Mouse (Mus musculus): ENCODE results near the gene Prelid1. TPM values are rescaled to one million over a fixed set of nuclear protein-coding genes. Genes with fewer than 3 reads are reported as not detected.
A peak's percentile ranks its signal among the peaks of the same experiment; 100 is the strongest.

Prelid1 gene
- polyA plus RNA-seq, 1 experiment = 230 TPM

DNA sequence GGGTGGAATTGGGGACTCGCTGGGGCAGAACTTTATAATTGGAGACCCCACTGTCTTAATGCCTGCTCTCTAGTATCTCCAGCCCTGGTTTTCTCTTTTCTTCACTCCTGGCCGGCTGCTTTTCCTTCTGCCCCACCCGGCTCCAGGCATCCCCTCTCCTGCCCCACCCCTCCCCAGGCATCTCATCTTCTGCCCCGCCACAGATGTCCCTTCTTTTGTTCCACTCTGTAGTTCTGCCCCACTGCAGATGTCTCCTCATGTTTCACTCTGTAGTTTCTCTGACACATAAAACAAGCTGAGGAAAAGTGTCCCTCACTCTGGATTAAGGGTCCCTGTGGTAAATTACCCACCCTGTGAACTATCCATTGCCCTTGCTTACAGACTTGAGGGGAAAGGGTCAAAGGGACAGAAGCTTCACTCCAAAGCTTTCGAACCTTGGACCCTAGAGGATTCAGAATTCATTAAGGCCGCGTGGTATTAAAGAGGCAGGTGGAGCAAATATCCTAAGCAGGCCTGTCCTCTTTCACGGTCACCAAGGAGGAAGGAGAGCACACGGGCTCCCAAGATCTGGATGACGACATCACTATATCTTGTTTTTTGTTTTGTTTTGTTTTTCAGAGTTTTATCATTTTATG is 17.2 kb downstream of the Prelid1 start:
- H3K9me3 ChIP-seq (replicated peaks; ENCODE audit: control insufficient read depth, insufficient read depth, low read length, poor library complexity, severe bottlenecking) = no peaks in the 10 kb centered on the region
- TF ChIP-seq CTCF (IDR thresholded peaks at IDR 0.05; ENCODE audit: low read depth, low read length) (no peak), EP300 (IDR thresholded peaks at IDR 0.05; ENCODE audit: insufficient read depth, low read depth, low read length) (no peak), POLR2A (IDR thresholded peaks at IDR 0.05; ENCODE audit: insufficient read depth, low read length) (no peak)
- no peaks in the 10 kb centered on the region for H3K36me3 ChIP-seq (ENCODE audit: control insufficient read depth, insufficient read depth, low read length, poor library complexity, severe bottlenecking)
- peak overlapping the region; percentile 6; the same call in 1 of the 2 replicates for H3K4me3 ChIP-seq (ENCODE audit: low read depth, low read length)
- H3K4me1 ChIP-seq (ENCODE audit: control insufficient read depth, insufficient read depth, low read length) = no peaks in the 10 kb centered on the region
- peak overlapping the region; percentile 42; the same call in 1 of the 2 replicates for H3K9ac ChIP-seq (ENCODE audit: low read depth, poor library complexity, severe bottlenecking)
- no peaks in the 10 kb centered on the region for H3K27me3 ChIP-seq (ENCODE audit: control insufficient read depth, insufficient read depth, low read length, poor library complexity, severe bottlenecking)
- H3K27ac ChIP-seq (ENCODE audit: insufficient read depth, low read length) = peak overlapping the region; percentile 68

DNA sequence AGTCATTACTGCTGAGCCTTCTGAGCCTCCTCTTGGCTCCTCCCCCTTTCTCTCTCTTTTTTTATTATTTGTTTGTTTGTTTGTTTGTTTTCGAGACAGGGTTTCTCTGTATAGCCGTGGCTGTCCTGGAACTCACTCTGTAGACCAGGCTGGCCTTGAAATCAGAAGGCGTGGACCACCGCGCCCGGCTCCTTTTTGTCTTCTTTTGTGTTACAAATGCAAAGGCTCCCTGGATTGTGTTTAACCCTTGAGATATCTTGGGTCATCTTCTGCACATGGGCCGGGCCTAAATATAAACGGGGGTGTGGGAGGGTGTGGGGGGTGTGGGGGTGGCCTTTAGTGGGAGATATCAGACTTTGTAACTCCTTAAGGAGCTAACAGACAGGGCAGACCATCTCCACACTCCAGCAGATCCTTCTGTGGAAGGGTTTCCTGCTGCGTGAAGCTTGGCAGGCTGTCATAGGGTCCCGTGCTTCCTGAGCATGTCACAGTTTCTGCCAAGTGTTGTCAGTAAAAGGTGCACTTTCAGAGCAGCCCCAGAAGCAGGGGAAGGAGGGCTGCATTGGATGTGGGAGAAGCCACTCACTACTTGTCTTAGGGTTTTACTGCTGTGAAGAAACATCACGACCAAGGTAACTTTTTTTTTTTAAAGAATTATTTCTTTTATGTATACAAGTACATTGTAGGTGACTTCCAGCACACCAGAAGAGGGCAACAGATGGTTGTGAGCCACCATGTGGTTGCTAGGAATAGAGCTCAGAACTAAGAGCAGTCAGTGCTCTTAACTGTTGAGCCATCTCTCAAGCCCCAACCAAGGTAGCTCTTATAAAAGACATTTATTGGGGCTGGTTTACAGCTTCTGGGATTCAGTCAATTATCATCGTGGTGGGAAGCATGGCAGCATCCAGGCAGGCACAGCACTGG is 18.1 kb downstream of the Prelid1 start:
- H3K4me3 ChIP-seq (ENCODE audit: low read depth, low read length) = peak overlapping the region; percentile 18
- no peaks in the 10 kb centered on the region for H3K27me3 ChIP-seq (ENCODE audit: control insufficient read depth, insufficient read depth, low read length, poor library complexity, severe bottlenecking)
- no peaks in the 10 kb centered on the region for H3K4me1 ChIP-seq (ENCODE audit: control insufficient read depth, insufficient read depth, low read length)
- H3K9me3 ChIP-seq (replicated peaks; ENCODE audit: control insufficient read depth, insufficient read depth, low read length, poor library complexity, severe bottlenecking) = no peaks in the 10 kb centered on the region
- H3K9ac ChIP-seq (ENCODE audit: low read depth, poor library complexity, severe bottlenecking) = peak overlapping the region; percentile 42
- no peak for TF ChIP-seq POLR2A (IDR thresholded peaks at IDR 0.05; ENCODE audit: insufficient read depth, low read length)
- peak overlapping the region; percentile 83 for H3K27ac ChIP-seq (ENCODE audit: insufficient read depth, low read length)
- no peaks in the 10 kb centered on the region for H3K36me3 ChIP-seq (ENCODE audit: control insufficient read depth, insufficient read depth, low read length, poor library complexity, severe bottlenecking)

DNA sequence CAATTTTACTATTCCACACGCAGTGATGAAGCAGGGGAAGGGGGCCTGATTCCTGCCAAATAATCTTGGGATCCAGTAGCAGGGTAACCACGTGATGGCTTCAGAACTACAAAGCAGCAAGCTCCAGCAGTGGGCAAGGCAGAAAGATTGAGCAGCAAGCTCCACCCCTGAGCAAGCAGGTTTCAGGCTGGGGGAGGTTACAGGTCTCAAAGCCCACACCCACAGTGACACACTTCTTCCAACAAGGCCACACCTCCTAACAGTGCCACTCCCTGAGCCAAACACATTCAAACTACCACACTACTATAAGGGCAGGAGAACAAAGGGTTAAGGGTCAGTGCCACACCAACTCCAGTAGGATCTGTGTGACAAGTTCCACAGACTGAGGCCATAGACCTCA is 19.0 kb downstream of the Prelid1 start:
- Histone ChIP-seq H3K9ac (ENCODE audit: low read depth, poor library complexity, severe bottlenecking) (peak overlapping the region; percentile 39; the same call in 1 of the 2 replicates), H3K27me3 (ENCODE audit: control insufficient read depth, insufficient read depth, low read length, poor library complexity, severe bottlenecking) (no peaks in the 10 kb centered on the region), H3K36me3 (ENCODE audit: control insufficient read depth, insufficient read depth, low read length, poor library complexity, severe bottlenecking) (0 out of 2 replicates have a peak, but pooled peaks cover under 1% of the 10 kb centered on the region), H3K4me1 (ENCODE audit: control insufficient read depth, insufficient read depth, low read length) (no peaks in the 10 kb centered on the region), H3K4me3 (ENCODE audit: low read depth, low read length) (no peak overlapping the region), H3K27ac (ENCODE audit: insufficient read depth, low read length) (peak overlapping the region; percentile 83), H3K9me3 (replicated peaks; ENCODE audit: control insufficient read depth, insufficient read depth, low read length, poor library complexity, severe bottlenecking) (no peaks in the 10 kb centered on the region)
- TF ChIP-seq EP300 (IDR thresholded peaks at IDR 0.05; ENCODE audit: insufficient read depth, low read depth, low read length) (0 out of 2 replicates have a peak, but pooled peaks have one; percentile 60), CTCF (IDR thresholded peaks at IDR 0.05; ENCODE audit: low read depth, low read length) (no peak), POLR2A (IDR thresholded peaks at IDR 0.05; ENCODE audit: insufficient read depth, low read length) (peak; percentile 14)

DNA sequence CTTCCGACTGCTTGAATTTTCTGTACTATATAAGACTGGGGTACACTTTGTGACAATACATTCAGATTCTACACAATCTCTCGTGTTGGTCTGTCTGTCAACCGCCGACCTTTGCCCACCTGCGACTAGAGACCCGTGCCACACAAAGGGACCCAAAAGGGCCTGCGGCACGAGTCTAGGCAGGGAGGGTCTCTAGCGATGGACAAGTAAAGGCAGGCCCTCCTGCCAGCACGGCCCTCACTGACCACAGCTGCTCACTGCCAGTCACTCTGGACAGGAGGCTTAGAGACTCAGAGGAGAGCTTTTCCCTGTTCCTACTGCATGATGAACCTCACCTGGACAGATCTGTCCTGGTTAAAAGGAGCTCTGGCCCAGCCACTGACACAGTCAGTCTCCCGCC is 22.2 kb downstream of the Prelid1 start:
- Histone ChIP-seq H3K27ac (ENCODE audit: insufficient read depth, low read length) (peak overlapping the region; percentile 75), H3K4me3 (ENCODE audit: low read depth, low read length) (no peak overlapping the region), H3K9ac (ENCODE audit: low read depth, poor library complexity, severe bottlenecking) (no peak overlapping the region), H3K9me3 (replicated peaks; ENCODE audit: control insufficient read depth, insufficient read depth, low read length, poor library complexity, severe bottlenecking) (no peaks in the 10 kb centered on the region), H3K27me3 (ENCODE audit: control insufficient read depth, insufficient read depth, low read length, poor library complexity, severe bottlenecking) (no peaks in the 10 kb centered on the region), H3K4me1 (ENCODE audit: control insufficient read depth, insufficient read depth, low read length) (no peaks in the 10 kb centered on the region), H3K36me3 (ENCODE audit: control insufficient read depth, insufficient read depth, low read length, poor library complexity, severe bottlenecking) (peaks cover 24% of the 10 kb centered on the region)
- no peak for TF ChIP-seq POLR2A (IDR thresholded peaks at IDR 0.05; ENCODE audit: insufficient read depth, low read length)
- TF ChIP-seq EP300 (IDR thresholded peaks at IDR 0.05; ENCODE audit: insufficient read depth, low read depth, low read length) = no peak
- no peak for TF ChIP-seq CTCF (IDR thresholded peaks at IDR 0.05; ENCODE audit: low read depth, low read length)

DNA sequence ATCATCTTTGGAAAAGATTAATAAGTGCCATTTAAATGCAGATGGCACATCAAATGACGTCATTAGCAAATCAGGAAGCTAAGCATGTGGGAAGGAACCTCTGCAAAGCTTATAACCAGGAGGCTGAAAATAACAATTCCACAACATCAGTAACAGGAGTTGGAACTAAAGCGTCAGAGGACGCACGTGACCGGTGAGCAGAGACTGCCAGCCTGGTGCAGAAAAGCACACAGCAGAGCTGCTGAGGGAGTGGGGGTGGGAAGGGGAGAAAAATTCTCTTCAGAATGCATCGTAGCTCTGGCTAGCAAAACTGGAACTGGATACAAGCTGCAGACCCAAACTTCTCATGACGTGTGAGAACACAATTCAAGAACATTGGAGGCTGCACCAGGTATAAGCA is 24.0 kb downstream of the Prelid1 start:
- no peak for TF ChIP-seq POLR2A (IDR thresholded peaks at IDR 0.05; ENCODE audit: insufficient read depth, low read length)
- no peak for TF ChIP-seq CTCF (IDR thresholded peaks at IDR 0.05; ENCODE audit: low read depth, low read length)
- TF ChIP-seq EP300 (IDR thresholded peaks at IDR 0.05; ENCODE audit: insufficient read depth, low read depth, low read length) = no peak
- Histone ChIP-seq H3K9ac (ENCODE audit: low read depth, poor library complexity, severe bottlenecking) (no peak overlapping the region), H3K27ac (ENCODE audit: insufficient read depth, low read length) (no peak overlapping the region), H3K9me3 (replicated peaks; ENCODE audit: control insufficient read depth, insufficient read depth, low read length, poor library complexity, severe bottlenecking) (no peaks in the 10 kb centered on the region), H3K27me3 (ENCODE audit: control insufficient read depth, insufficient read depth, low read length, poor library complexity, severe bottlenecking) (no peaks in the 10 kb centered on the region), H3K36me3 (ENCODE audit: control insufficient read depth, insufficient read depth, low read length, poor library complexity, severe bottlenecking) (peaks cover 37% of the 10 kb centered on the region), H3K4me1 (ENCODE audit: control insufficient read depth, insufficient read depth, low read length) (no peaks in the 10 kb centered on the region), H3K4me3 (ENCODE audit: low read depth, low read length) (no peak overlapping the region)

DNA sequence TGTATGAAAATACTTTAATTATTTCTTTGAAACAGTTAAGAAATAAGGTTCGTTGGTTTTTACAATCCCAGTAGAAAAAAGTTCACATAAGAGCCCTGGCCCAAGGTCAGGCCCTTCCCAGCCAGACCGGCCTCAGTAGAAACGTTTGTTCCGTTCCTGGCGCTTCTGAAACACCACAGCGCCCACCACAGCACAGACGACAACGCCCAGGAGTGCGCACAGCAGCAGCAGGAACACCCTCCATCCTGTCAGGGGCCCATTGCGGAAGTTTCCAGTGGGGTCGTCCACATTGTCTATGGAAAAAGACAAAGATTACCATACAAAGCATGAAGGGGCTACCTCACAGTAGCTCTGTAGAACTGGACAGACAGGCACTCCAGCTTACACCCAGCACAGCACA is 26.4 kb downstream of the Prelid1 start:
- H3K27ac ChIP-seq (ENCODE audit: insufficient read depth, low read length) = no peak overlapping the region
- H3K9me3 ChIP-seq (replicated peaks; ENCODE audit: control insufficient read depth, insufficient read depth, low read length, poor library complexity, severe bottlenecking) = no peaks in the 10 kb centered on the region
- TF ChIP-seq CTCF (IDR thresholded peaks at IDR 0.05; ENCODE audit: low read depth, low read length) (no peak), EP300 (IDR thresholded peaks at IDR 0.05; ENCODE audit: insufficient read depth, low read depth, low read length) (no peak), POLR2A (IDR thresholded peaks at IDR 0.05; ENCODE audit: insufficient read depth, low read length) (no peak)
- H3K36me3 ChIP-seq (ENCODE audit: control insufficient read depth, insufficient read depth, low read length, poor library complexity, severe bottlenecking) = peaks cover 50% of the 10 kb centered on the region
- H3K4me3 ChIP-seq (ENCODE audit: low read depth, low read length) = no peak overlapping the region
- H3K27me3 ChIP-seq (ENCODE audit: control insufficient read depth, insufficient read depth, low read length, poor library complexity, severe bottlenecking) = no peaks in the 10 kb centered on the region
- no peaks in the 10 kb centered on the region for H3K4me1 ChIP-seq (ENCODE audit: control insufficient read depth, insufficient read depth, low read length)
- no peak overlapping the region for H3K9ac ChIP-seq (ENCODE audit: low read depth, poor library complexity, severe bottlenecking)
